Mouse (Mus musculus) lung, adult 18-20 months (tissue): ENCODE measurements at regions not wholly inside any gene's neighbourhood (a gene's known extent, or its start where the extent isn't known, plus 50 kb on each side); places are given as distances from the start of the nearest gene placed in this dataset.
A peak's percentile ranks its signal among the peaks of the same experiment; 100 is the strongest.
"Not testable (repeated sequence)": the region's sequence is repeated elsewhere in the genome, so short reads cannot be mapped to it uniquely, and the experiment has no call there.

Experiments
- DNase-seq, 2 experiments: peaks; one replicate each; pipeline ENCODE4 v3.0.0; 2022; ENCODE audit warnings: mixed read lengths in 2 of 2

GRCm38 (mm10) chr17:59179018-59179417, 165.8 kb upstream of the Nudt12 start:
- no peak for DNase-seq

- DNase-seq = no peak
These were observed 143.2 kb upstream of the Nudt12 start for GRCm38 (mm10) chr17:59156345-59156744.

GRCm38 (mm10) chr17:59143760-59144157, 130.6 kb upstream of the Nudt12 start:
- DNase-seq = no peak

- no peak for DNase-seq
These were observed 130.0 kb upstream of the Nudt12 start for GRCm38 (mm10) chr17:59142995-59143759.

GRCm38 (mm10) chr17:59138791-59139190, 125.6 kb upstream of the Nudt12 start:
- no peak for DNase-seq

GRCm38 (mm10) chr17:59099376-59099775, 86.2 kb upstream of the Nudt12 start:
- peak in 1 of 2 experiments; percentile 1 for DNase-seq

- not testable (repeated sequence) for DNase-seq
These were observed 63.7 kb upstream of the Nudt12 start for GRCm38 (mm10) chr17:59076846-59077245.

GRCm38 (mm10) chr17:59076361-59076760, 63.2 kb upstream of the Nudt12 start:
- not testable (repeated sequence) for DNase-seq
